Mouse (Mus musculus) limb, embryonic 10.5 days (tissue): ENCODE results near the gene Stxbp3. TPM values are rescaled to one million over a fixed set of nuclear protein-coding genes. Genes with fewer than 3 reads are reported as not detected.
"Not testable (repeated sequence)": the region's sequence is repeated elsewhere in the genome, so short reads cannot be mapped to it uniquely, and the experiment has no call there.

Experiments
- DNase-seq: peaks from one replicate; pipeline ENCODE4 v3.0.0-alpha.2; 2017; ENCODE audit warnings: low spot score
- H3K27ac ChIP-seq: fragments of 300-500 bp; sonication (generic); 2 replicates; pipeline ENCODE4 v1.5.1; 2016; ENCODE audit warnings: mild to moderate bottlenecking
- H3K27me3 ChIP-seq: fragments of 300-500 bp; sonication (generic); 2 replicates; pipeline ENCODE4 v1.6.1; 2016; ENCODE audit warnings: low read depth, mild to moderate bottlenecking; ENCODE audit not compliant: poor library complexity, severe bottlenecking
- H3K36me3 ChIP-seq: fragments of 300-500 bp; sonication (generic); 2 replicates; pipeline ENCODE4 v1.6.1; 2016; ENCODE audit warnings: mild to moderate bottlenecking, moderate library complexity
- H3K4me1 ChIP-seq: fragments of 300-500 bp; sonication (generic); 2 replicates; pipeline ENCODE4 v1.6.1; 2016
- H3K4me3 ChIP-seq: fragments of 300-500 bp; sonication (generic); 2 replicates; pipeline ENCODE4 v1.5.1; 2016; ENCODE audit warnings: mild to moderate bottlenecking, moderate library complexity
- H3K9me3 ChIP-seq: fragments of 300-500 bp; sonication (generic); replicated peaks from 2 replicates; pipeline ENCODE4 v1.6.1; 2016; ENCODE audit warnings: mild to moderate bottlenecking
- WGBS: fragments of 180-500 bp; shearing (Covaris S2); methylation state at CpG from one replicate; pipeline ENCODE4 v1.1.7; 2016; 5-methylcytosine and 5-hydroxymethylcytosine counted together
- polyA plus RNA-seq: library from polyadenylated mRNA; unstranded; fragments of >200 nt; fragmentation: Nextera tagmentation; extraction: Ambion mirVana; gene quantifications from 2 replicates; pipeline ENCODE4 v1.2.1, GENCODE M21; 2016

Stxbp3 gene
- polyA plus RNA-seq, 1 experiment from 2014 or later, result 24.6 TPM

DNA sequence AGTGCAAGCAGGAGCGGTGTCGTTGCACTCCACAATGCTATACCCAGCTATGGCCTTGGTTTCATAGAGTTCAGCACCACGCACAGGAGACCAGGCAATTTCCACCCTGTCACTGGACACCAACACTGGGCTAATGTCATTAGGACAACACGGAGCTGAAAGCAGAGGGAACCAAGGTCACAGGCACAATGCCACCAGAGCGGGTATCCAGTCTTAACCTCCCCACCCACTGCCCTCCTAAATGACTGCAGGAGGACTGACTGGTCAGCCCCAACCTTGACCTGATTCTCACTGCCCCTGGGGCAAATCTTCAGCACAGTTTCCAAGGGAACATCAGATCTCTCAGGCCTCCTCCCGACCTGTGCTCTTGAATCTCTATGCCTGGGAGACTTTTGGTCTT is 30.3 kb upstream of the Stxbp3 start:
- no peak overlapping the region for H3K4me3 ChIP-seq
- H3K36me3 ChIP-seq, result no peaks in the 10 kb centered on the region
- no peak for DNase-seq
- H3K27me3 ChIP-seq, result no peaks in the 10 kb centered on the region
- no peak overlapping the region for H3K27ac ChIP-seq
- H3K4me1 ChIP-seq, result no peaks in the 10 kb centered on the region
- 79% methylated on average over 6 of the region's 6 CpGs for whole genome bisulfite sequencing
- no peaks in the 10 kb centered on the region for H3K9me3 ChIP-seq

DNA sequence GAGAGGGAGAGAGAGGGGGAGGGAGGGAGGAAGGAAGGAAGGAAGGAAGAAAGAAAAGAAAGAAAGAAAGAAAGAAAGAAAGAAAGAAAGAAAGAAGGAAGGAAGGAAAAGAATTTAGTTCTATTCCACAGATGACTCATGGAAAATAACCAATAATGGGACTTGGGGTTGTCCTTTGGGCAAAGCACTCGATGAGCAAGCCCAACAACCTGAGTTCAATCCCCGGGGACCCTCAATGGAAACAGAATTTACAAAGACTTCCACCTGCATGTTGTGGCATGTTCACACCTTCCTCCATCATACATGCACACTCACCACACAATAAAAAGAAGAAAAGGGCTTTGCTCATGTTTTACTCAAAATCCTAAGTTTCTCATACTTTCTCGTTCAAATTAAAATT is 27.1 kb upstream of the Stxbp3 start:
- Histone ChIP-seq H3K4me3 (no peak overlapping the region), H3K27ac (no peak overlapping the region), H3K27me3 (no peaks in the 10 kb centered on the region), H3K36me3 (no peaks in the 10 kb centered on the region), H3K9me3 (no peaks in the 10 kb centered on the region), H3K4me1 (no peaks in the 10 kb centered on the region)
- WGBS, result 90% methylated on average over 3 of the region's 3 CpGs
- DNase-seq, result no peak

GRCm38 (mm10) chr3:108865676-108866075 is 25.4 kb upstream of the Stxbp3 start:
- Histone ChIP-seq H3K4me3 (no peak overlapping the region), H3K9me3 (no peaks in the 10 kb centered on the region), H3K27me3 (no peaks in the 10 kb centered on the region), H3K36me3 (no peaks in the 10 kb centered on the region), H3K27ac (no peak overlapping the region), H3K4me1 (no peaks in the 10 kb centered on the region)
- no peak for DNase-seq
- 95% methylated on average over 3 of the region's 3 CpGs for WGBS

DNA sequence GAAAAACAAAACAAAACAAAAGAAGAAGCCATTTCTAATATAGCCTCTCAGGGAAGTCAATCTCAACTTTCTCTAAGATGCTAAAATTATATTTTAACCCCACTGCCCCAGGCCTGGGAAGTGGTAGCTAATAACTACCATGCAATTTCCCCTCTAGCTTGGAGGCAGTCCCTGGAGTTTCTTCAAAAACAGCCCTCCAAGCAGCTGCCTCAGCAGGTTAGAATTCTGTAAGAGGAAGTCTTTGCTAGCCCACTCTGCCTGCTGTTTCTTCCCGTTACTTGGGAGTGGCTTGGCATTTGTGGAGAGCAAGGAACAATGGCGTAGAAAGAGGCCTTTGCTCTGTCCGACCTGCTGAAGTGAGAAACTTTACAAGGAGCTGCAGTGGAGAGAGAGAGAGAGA is 24.8 kb upstream of the Stxbp3 start:
- Histone ChIP-seq H3K27me3 (no peaks in the 10 kb centered on the region), H3K27ac (no peak overlapping the region), H3K4me3 (no peak overlapping the region), H3K36me3 (no peaks in the 10 kb centered on the region), H3K4me1 (no peaks in the 10 kb centered on the region; the same call in 1 of the 2 replicates), H3K9me3 (no peaks in the 10 kb centered on the region)
- DNase-seq, result no peak
- WGBS, result 67% methylated on average over 3 of the region's 3 CpGs

- Histone ChIP-seq H3K27me3 (no peaks in the 10 kb centered on the region), H3K36me3 (no peaks in the 10 kb centered on the region), H3K4me3 (no peak overlapping the region), H3K4me1 (peaks cover 17% of the 10 kb centered on the region), H3K9me3 (no peaks in the 10 kb centered on the region), H3K27ac (no peak overlapping the region)
- no peak for DNase-seq
- 95% methylated on average over 10 of the region's 10 CpGs for WGBS
Measured at GRCm38 (mm10) chr3:108863091-108863490, 22.8 kb upstream of the Stxbp3 start.

DNA sequence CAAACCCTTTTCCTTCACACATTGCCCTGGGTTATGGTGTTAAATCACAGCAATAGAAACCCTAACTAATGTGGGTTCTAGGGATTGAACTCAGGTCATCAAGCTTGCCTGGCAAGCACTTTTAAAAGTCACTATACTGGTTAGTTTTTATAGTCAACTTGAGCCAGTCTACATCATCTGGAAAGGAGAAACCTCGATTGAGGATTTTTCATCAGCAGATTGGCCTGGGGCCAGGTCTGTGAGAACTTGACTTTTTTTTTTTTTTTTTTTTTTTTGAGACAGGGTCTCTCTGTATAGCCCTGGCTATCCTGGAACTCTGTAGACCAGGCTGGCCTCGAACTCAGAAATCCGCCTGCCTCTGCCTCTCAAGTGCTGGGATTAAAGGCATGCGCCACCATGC is 22.0 kb upstream of the Stxbp3 start:
- H3K4me3 ChIP-seq, DNase-seq, H3K27ac ChIP-seq, H3K36me3 ChIP-seq, H3K27me3 ChIP-seq, H3K9me3 ChIP-seq: not testable (repeated sequence)
- 94% methylated on average over 4 of the region's 4 CpGs for WGBS
- H3K4me1 ChIP-seq, result peaks cover 22% of the 10 kb centered on the region

- Histone ChIP-seq H3K4me3 (no peak overlapping the region), H3K9me3 (no peaks in the 10 kb centered on the region), H3K27me3 (no peaks in the 10 kb centered on the region), H3K36me3 (no peaks in the 10 kb centered on the region), H3K4me1 (peaks cover 30% of the 10 kb centered on the region), H3K27ac (no peak overlapping the region)
- 90% methylated on average over 2 of the region's 2 CpGs for WGBS
- DNase-seq, result no peak
Measured at GRCm38 (mm10) chr3:108860786-108861185, 20.5 kb upstream of the Stxbp3 start.

DNA sequence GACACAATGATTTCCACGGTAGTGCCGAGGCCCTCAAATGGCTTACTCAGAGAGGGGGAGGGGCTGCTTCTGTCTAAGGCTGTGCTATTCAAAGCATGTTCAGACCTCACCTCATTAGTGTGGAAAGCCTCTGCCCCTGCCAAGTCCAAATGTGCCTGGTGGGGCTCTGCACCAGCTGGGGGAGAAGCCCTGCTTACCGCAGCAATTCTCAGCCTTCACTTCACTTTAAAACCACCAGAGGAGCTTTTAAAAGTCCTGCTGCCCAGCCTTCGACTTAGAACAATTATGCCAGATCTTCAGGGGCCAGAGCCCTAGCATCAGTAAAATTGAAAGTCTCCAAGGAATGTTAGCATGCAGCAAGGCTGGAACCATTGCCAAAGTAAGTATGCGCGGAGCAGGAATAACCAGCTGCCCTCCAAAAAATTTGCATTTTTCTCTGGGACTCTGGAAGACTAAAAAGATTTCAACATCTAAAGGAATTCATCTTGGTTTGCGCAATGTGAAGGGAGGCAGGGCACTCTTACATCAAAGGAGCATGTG is 18.0 kb upstream of the Stxbp3 start:
- Histone ChIP-seq H3K4me3 (no peak overlapping the region), H3K9me3 (no peaks in the 10 kb centered on the region), H3K27me3 (no peaks in the 10 kb centered on the region), H3K4me1 (peaks cover 38% of the 10 kb centered on the region), H3K36me3 (no peaks in the 10 kb centered on the region), H3K27ac (peak overlapping the region; percentile 74)
- WGBS, result 47% methylated on average over 7 of the region's 7 CpGs
- DNase-seq, result peak; percentile 58

DNA sequence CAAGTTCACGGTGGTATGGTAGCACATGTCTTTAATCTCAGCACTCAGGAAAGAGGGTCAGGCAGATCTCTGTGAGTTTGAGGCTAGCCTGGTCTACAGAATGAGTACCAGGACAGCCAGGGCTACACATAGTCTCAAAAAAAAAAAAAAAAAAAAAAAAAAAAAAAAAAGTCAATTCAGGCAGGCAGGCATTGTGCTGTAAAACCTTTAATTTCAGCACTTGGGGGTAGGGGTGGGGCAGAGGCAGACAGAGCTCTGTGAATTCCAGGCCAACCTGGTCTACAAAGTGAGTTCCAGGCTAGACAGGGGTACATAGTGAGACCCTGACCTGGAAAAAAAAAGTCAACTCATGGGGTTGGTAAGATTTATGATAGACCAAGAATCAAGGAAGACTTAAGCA is 17.4 kb upstream of the Stxbp3 start:
- Histone ChIP-seq H3K4me3 (no peak overlapping the region), H3K9me3 (no peaks in the 10 kb centered on the region), H3K27me3 (no peaks in the 10 kb centered on the region), H3K4me1 (peaks cover 38% of the 10 kb centered on the region), H3K27ac (peak overlapping the region; percentile 74; the same call in 1 of the 2 replicates), H3K36me3 (no peaks in the 10 kb centered on the region)
- 88% methylated on average over 1 of the region's 1 CpGs for WGBS
- DNase-seq, result no peak

DNA sequence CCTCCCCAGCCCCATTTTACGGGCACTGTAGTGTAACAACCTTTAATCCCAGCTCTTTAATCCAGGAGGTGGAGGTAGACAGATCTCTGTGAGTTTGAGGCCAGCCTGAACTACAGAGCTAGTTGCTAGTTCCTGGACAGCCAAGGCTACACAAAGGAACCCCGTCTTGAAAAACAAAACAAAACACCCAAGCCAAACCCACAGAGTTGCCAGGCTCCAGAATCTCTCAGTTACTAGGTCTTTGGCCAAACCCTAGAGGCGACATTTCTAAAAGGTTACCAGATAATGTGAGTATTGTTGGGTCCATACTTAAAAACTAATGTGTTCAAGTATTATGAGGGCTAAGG is 16.8 kb upstream of the Stxbp3 start:
- H3K4me1 ChIP-seq, result peaks cover 41% of the 10 kb centered on the region
- 33% methylated on average over 3 of the region's 3 CpGs for WGBS
- H3K36me3 ChIP-seq, result no peaks in the 10 kb centered on the region
- no peak overlapping the region for H3K4me3 ChIP-seq
- DNase-seq, result no peak
- H3K9me3 ChIP-seq, result no peaks in the 10 kb centered on the region
- no peaks in the 10 kb centered on the region for H3K27me3 ChIP-seq
- H3K27ac ChIP-seq, result no peak overlapping the region

- WGBS, result 47% methylated on average over 8 of the region's 8 CpGs
- Histone ChIP-seq H3K9me3 (no peaks in the 10 kb centered on the region), H3K36me3 (no peaks in the 10 kb centered on the region), H3K27me3 (no peaks in the 10 kb centered on the region), H3K4me3 (no peak overlapping the region), H3K4me1 (peaks cover 41% of the 10 kb centered on the region), H3K27ac (no peak overlapping the region)
- DNase-seq, result peak; percentile 51
Measured at GRCm38 (mm10) chr3:108856386-108857123, 16.2 kb upstream of the Stxbp3 start.

- H3K4me1 ChIP-seq, result peaks cover 41% of the 10 kb centered on the region
Measured at GRCm38 (mm10) chr3:108855864-108856263, 15.5 kb upstream of the Stxbp3 start.

GRCm38 (mm10) chr3:108855371-108855770 is 15.0 kb upstream of the Stxbp3 start:
- DNase-seq, result no peak
- Histone ChIP-seq H3K4me3 (no peak overlapping the region), H3K27ac (no peak overlapping the region), H3K4me1 (peaks cover 44% of the 10 kb centered on the region), H3K36me3 (no peaks in the 10 kb centered on the region), H3K27me3 (no peaks in the 10 kb centered on the region), H3K9me3 (no peaks in the 10 kb centered on the region)
- WGBS, result 59% methylated on average over 12 of the region's 12 CpGs

More at GRCm38 (mm10) chr3:108855864-108856263, 15.5 kb upstream of the Stxbp3 start:
- Histone ChIP-seq H3K27me3 (no peaks in the 10 kb centered on the region), H3K4me3 (no peak overlapping the region), H3K36me3 (no peaks in the 10 kb centered on the region), H3K9me3 (no peaks in the 10 kb centered on the region), H3K27ac (no peak overlapping the region)
- DNase-seq, result no peak
- WGBS, result 79% methylated on average over 10 of the region's 10 CpGs

GRCm38 (mm10) chr3:108853266-108853665 is 12.9 kb upstream of the Stxbp3 start:
- Histone ChIP-seq H3K9me3 (no peaks in the 10 kb centered on the region), H3K4me3 (no peak overlapping the region), H3K36me3 (no peaks in the 10 kb centered on the region), H3K27ac (no peak overlapping the region), H3K4me1 (peaks cover 30% of the 10 kb centered on the region), H3K27me3 (no peaks in the 10 kb centered on the region)
- whole genome bisulfite sequencing, result 82% methylated on average over 1 of the region's 1 CpGs
- no peak for DNase-seq
